Mouse (Mus musculus) adrenal gland, postnatal 10 days (tissue): ENCODE results near the gene Harbi1. TPM values are rescaled to one million over a fixed set of nuclear protein-coding genes. Genes with fewer than 3 reads are reported as not detected.
A peak's percentile ranks its signal among the peaks of the same experiment; 100 is the strongest.
"Not testable (repeated sequence)": the region's sequence is repeated elsewhere in the genome, so short reads cannot be mapped to it uniquely, and the experiment has no call there.

Experiments
- DNase-seq: peaks from one replicate; pipeline ENCODE4 v3.0.0; 2021; ENCODE audit warnings: mixed read lengths
- total RNA-seq, 2 experiments: library from RNA; stranded (reverse); gene quantifications; 2 replicates each; pipeline ENCODE4 v1.2.3; 2021

The Harbi1 gene
- total RNA-seq, 2 experiments from 2014 or later = 7.3 to 9.8 TPM

GRCm38 (mm10) chr2:91714921-91715320, 4.3 kb downstream of the Harbi1 start:
- DNase-seq = no peak

- DNase-seq = no peak
Measured at GRCm38 (mm10) chr2:91718276-91718675, 7.6 kb downstream of the Harbi1 start.

DNA sequence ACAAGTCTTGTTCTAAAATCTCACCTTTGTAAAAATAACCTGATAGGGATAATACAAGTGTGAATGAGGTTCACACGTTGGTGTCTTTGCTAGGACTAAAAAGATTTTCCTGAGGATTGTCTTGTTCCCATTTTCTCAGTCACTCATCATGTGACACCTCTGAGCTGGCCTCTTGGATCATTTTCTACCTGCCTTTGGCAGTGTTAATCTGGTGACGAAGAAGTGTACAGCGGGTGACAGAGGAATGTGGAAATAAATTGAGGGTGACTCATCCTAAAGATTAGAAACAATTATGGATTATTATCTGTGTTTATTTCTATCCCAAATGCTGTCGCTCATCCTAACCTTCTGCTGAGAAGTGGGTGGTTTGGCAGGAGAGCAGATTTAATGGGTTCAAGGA, 12.7 kb downstream of the Harbi1 start:
- no peak for DNase-seq

GRCm38 (mm10) chr2:91723951-91724350, 13.3 kb downstream of the Harbi1 start:
- DNase-seq = no peak

DNA sequence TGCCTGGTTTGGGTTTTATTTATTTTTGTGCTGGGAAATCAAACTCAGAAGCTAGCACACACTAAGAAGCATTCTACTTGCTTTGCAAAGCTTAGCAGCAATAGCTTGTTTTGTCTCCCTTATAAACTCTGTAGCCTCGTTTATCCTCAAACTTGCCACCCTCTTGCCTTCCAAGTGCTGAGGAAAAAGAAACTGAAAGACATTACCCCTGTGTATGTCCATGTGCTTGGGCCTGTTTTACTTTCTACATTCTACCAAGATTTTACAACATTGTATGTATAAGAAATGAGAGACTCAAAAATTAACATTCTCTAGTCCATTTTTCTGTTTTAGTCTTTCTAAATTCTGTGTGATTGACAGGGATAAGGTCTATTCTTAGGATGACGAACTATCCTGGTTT, 14.1 kb downstream of the Harbi1 start:
- no peak for DNase-seq

DNA sequence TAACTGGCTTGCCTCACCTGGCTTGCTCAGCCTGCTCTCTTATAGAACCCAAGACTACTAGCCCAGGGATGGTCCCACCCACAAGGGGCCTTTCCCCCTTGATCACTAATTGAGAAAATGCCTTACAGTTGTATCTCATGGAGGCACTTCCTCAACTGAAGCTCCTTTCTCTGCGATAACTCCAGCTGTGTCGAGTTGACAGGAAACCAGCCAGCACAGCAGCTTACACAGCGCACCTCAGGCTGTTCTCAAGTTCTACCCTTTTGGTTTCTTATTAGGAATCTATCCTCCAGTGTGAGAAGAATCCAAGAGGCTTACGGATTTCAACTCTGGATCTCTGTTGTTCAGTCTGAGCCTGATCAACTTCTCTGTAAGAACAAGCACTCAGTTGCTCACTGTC, 14.8 kb downstream of the Harbi1 start:
- not testable (repeated sequence) for DNase-seq

DNA sequence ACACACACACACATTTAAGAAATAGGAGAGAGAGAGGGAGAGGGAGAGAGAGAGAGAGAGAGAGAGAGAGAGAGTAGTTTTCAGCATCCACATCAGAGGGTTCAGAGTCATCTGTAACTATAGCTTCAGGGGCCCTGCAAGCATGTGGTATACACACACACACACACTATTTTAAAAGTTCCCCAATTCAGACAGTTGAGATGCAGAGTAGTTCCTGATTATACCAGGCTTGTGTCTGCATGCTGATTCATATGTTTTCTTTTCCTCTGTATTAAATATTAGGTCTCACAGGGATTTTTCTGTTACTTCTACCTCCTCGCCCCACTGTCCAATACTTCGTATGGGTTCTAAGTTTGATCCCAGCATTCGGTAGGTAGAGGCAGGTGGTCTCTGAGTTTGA, 16.4 kb downstream of the Harbi1 start:
- DNase-seq = no peak

- DNase-seq = no peak
Measured at GRCm38 (mm10) chr2:91729571-91729970, 18.9 kb downstream of the Harbi1 start.

DNA sequence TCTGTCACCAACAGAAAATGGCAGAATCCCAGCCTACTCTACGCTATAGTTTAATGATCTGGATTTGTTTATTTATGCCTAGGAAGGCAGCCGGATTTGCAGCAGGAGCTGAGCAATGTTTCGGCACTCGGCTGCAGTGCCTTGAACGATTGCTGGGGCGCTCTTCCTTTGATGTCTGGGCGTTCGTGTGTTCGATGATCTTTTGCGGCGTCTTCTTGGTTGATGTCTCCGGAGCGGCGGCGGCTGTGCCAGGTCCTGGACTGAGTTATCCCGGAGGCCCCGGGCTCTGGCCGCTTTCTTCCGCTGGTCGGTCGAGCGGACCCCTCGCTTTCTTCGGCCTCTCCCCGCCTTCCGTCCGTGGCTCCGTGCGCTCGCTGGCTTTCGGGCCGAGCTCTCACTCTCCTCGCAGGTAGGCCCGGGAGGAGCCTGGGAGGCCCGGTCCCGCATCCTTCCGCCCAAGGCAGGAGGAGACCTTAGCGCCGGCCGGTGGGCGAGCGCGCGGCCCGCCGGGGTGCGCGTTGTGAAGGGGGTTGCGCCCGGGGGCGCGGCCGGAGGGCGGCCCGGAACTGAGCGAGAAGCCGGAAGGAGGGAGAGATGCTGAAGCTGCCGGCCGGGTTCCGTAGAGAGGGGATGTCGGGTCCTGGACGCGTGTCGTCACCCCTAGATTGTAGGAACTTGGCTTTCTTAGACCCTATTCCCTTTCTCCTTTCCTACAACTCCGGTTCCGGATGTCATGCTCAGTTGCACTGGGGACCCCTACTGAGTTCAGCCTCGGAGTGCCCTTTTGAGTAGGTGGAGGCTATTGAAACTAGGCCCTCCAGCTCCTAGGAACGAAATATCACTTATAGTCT, 19.5 kb downstream of the Harbi1 start, which contains the start of gene Ambra1:
Gene Ambra1 (plus strand): TSS at position 164 of the 851 bp plus-strand sequence.
- DNase-seq = peak; percentile 89

GRCm38 (mm10) chr2:91735221-91735620, 24.6 kb downstream of the Harbi1 start:
- no peak for DNase-seq

DNA sequence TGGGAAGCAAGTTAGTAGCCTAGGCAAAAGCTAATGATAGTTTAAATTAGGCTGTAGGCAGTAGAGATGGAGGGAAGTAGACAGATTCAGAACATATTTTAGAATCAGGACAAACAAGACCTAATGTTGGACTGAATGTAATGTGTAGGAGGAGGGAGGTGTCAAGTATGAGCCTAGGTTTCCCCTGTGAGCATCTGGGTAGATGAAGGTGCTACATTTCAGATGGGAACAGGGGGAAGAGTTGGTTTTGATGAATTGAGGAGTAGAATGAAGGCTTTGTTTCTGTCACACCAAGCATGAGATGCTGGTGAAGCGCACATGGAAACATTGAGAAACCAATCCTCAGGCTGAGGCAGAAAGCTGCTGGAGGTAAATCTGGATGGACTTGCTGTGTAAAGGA, 28.9 kb downstream of the Harbi1 start:
- no peak for DNase-seq

DNA sequence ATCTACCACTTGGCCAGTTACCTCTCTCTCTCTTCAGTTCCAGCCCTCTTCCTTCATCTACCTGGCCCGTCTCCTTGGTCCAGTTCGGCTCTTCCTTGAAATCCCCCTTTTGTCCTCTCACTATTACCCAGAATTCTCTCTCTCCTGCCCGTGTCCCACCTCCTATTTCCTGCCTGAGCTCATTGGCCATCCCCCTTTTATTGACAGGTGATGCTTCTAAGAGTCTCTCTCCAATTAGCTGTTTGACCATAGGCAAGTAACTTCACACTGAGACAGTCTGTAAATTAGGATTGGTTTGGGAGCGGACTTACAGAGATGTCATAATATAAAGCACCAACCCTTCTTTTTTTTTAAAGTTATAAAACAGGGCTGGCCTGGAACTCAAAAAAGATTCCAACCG, 34.0 kb downstream of the Harbi1 start:
- DNase-seq = no peak

GRCm38 (mm10) chr2:91749811-91750261, 39.2 kb downstream of the Harbi1 start:
- peak; percentile 51 for DNase-seq

Other genes with a start within 250 kb of the Harbi1 start
- 10 to 100 TPM; 44.4 to 51.3 TPM for gene Ckap5, start 184.1 kb upstream of the Harbi1 start, total RNA-seq
- gene F2, start 74.4 kb upstream of the Harbi1 start, total RNA-seq = 100 to 1,000 TPM; 156 to 377 TPM
- gene Zfp408, start 61.1 kb upstream of the Harbi1 start, total RNA-seq = 10 to 100 TPM; 13.2 to 16.9 TPM
- gene Arhgap1, start 61.0 kb upstream of the Harbi1 start, total RNA-seq = 10 to 100 TPM; 53.8 to 70.9 TPM
- 10 to 100 TPM; 41.3 to 42.0 TPM for gene Atg13, start 276 bp upstream of the Harbi1 start, total RNA-seq
- gene Ambra1, start 19.3 kb downstream of the Harbi1 start, total RNA-seq = 10 to 100 TPM; 24.4 to 30.9 TPM
- gene Chrm4, start 216.4 kb downstream of the Harbi1 start, total RNA-seq = under 1 TPM; 0.18 to 0.27 TPM
- 10 to 100 TPM; 30.8 to 36.7 TPM for gene Mdk, start 221.4 kb downstream of the Harbi1 start, total RNA-seq
- gene Gm9821, start 234.9 kb downstream of the Harbi1 start, total RNA-seq = not detected